Mouse (Mus musculus): ENCODE measurements around the gene Auts2. TPM values are rescaled to one million over a fixed set of nuclear protein-coding genes. Genes with fewer than 3 reads are reported as not detected.

Gene Auts2
- polyA plus RNA-seq, 1 experiment from 2014 or later = 19.0 TPM

GRCm38 (mm10) chr5:131496517-131497216, 1046.5 kb downstream of the Auts2 start:
- WGBS = 91% methylated on average over 9 of the region's 10 CpGs
- peak; percentile 63 for ATAC-seq
- Histone ChIP-seq H3K4me1 (replicated peaks) (0 out of 2 replicates have a peak, but pooled peaks cover 3% of the 10 kb centered on the region), H3K4me3 (replicated peaks) (no peak overlapping the region), H3K9ac (no peak overlapping the region), H3K27ac (no peak overlapping the region), H3K9me3 (no peaks in the 10 kb centered on the region), H3K4me2 (replicated peaks) (no peak overlapping the region), H3K36me3 (no peaks in the 10 kb centered on the region), H3K27me3 (replicated peaks) (no peaks in the 10 kb centered on the region)

GRCm38 (mm10) chr5:131494564-131494963, 1048.6 kb downstream of the Auts2 start:
- Histone ChIP-seq H3K4me3 (replicated peaks) (no peak overlapping the region), H3K36me3 (no peaks in the 10 kb centered on the region), H3K4me1 (replicated peaks) (0 out of 2 replicates have a peak, but pooled peaks cover 3% of the 10 kb centered on the region), H3K9ac (no peak overlapping the region), H3K4me2 (replicated peaks) (no peak overlapping the region), H3K9me3 (no peaks in the 10 kb centered on the region), H3K27me3 (replicated peaks) (no peaks in the 10 kb centered on the region), H3K27ac (no peak overlapping the region)
- no peak for ATAC-seq
- 87% methylated on average over 5 of the region's 5 CpGs for WGBS

- H3K4me3 ChIP-seq (replicated peaks) = no peak overlapping the region
- WGBS = 81% methylated on average over 8 of the region's 8 CpGs
- ATAC-seq = no peak
Observed at GRCm38 (mm10) chr5:131492535-131492934, 1050.6 kb downstream of the Auts2 start.

GRCm38 (mm10) chr5:131491843-131492242, 1051.3 kb downstream of the Auts2 start:
- Histone ChIP-seq H3K4me2 (replicated peaks) (no peak overlapping the region), H3K4me1 (replicated peaks) (0 out of 2 replicates have a peak, but pooled peaks cover 3% of the 10 kb centered on the region), H3K36me3 (no peaks in the 10 kb centered on the region), H3K9me3 (no peaks in the 10 kb centered on the region), H3K27ac (no peak overlapping the region), H3K4me3 (replicated peaks) (no peak overlapping the region), H3K9ac (no peak overlapping the region), H3K27me3 (replicated peaks) (no peaks in the 10 kb centered on the region)
- ATAC-seq = 0 out of 2 replicates have a peak, but pooled peaks have one; percentile 11
- 54% methylated on average over 8 of the region's 8 CpGs for WGBS

More at GRCm38 (mm10) chr5:131492535-131492934, 1050.6 kb downstream of the Auts2 start:
- no peak overlapping the region for H3K27ac ChIP-seq
- no peaks in the 10 kb centered on the region for H3K9me3 ChIP-seq
- no peak overlapping the region for H3K9ac ChIP-seq
- H3K36me3 ChIP-seq = no peaks in the 10 kb centered on the region
- 0 out of 2 replicates have a peak, but pooled peaks cover 3% of the 10 kb centered on the region for H3K4me1 ChIP-seq (replicated peaks)
- H3K27me3 ChIP-seq (replicated peaks) = no peaks in the 10 kb centered on the region
- H3K4me2 ChIP-seq (replicated peaks) = no peak overlapping the region

GRCm38 (mm10) chr5:131490811-131491210, 1052.3 kb downstream of the Auts2 start:
- H3K9ac ChIP-seq = no peak overlapping the region
- H3K4me2 ChIP-seq (replicated peaks) = no peak overlapping the region
- no peak overlapping the region for H3K4me3 ChIP-seq (replicated peaks)
- H3K9me3 ChIP-seq = no peaks in the 10 kb centered on the region
- 0 out of 2 replicates have a peak, but pooled peaks cover 2% of the 10 kb centered on the region for H3K36me3 ChIP-seq
- WGBS = 78% methylated on average over 2 of the region's 2 CpGs
- no peaks in the 10 kb centered on the region for H3K27me3 ChIP-seq (replicated peaks)
- 0 out of 2 replicates have a peak, but pooled peaks cover 3% of the 10 kb centered on the region for H3K4me1 ChIP-seq (replicated peaks)
- H3K27ac ChIP-seq = no peak overlapping the region
- no peak for ATAC-seq

GRCm38 (mm10) chr5:131489846-131490245, 1053.3 kb downstream of the Auts2 start:
- WGBS = 92% methylated on average over 7 of the region's 7 CpGs
- no peak for ATAC-seq

GRCm38 (mm10) chr5:131486527-131486926, 1056.6 kb downstream of the Auts2 start:
- Histone ChIP-seq H3K4me1 (replicated peaks) (no peaks in the 10 kb centered on the region), H3K27ac (no peak overlapping the region), H3K4me2 (replicated peaks) (no peak overlapping the region), H3K9ac (no peak overlapping the region), H3K36me3 (0 out of 2 replicates have a peak, but pooled peaks cover 3% of the 10 kb centered on the region), H3K27me3 (replicated peaks) (no peaks in the 10 kb centered on the region), H3K9me3 (no peaks in the 10 kb centered on the region), H3K4me3 (replicated peaks) (no peak overlapping the region)
- ATAC-seq = peak; percentile 60
- WGBS = 72% methylated on average over 4 of the region's 4 CpGs

More at GRCm38 (mm10) chr5:131489846-131490245, 1053.3 kb downstream of the Auts2 start:
- H3K4me2 ChIP-seq (replicated peaks) = no peak overlapping the region
- H3K4me3 ChIP-seq (replicated peaks) = no peak overlapping the region
- 0 out of 2 replicates have a peak, but pooled peaks cover 3% of the 10 kb centered on the region for H3K36me3 ChIP-seq
- H3K9me3 ChIP-seq = no peaks in the 10 kb centered on the region
- H3K9ac ChIP-seq = no peak overlapping the region
- no peak overlapping the region for H3K27ac ChIP-seq
- H3K27me3 ChIP-seq (replicated peaks) = no peaks in the 10 kb centered on the region
- H3K4me1 ChIP-seq (replicated peaks) = 0 out of 2 replicates have a peak, but pooled peaks cover 3% of the 10 kb centered on the region

GRCm38 (mm10) chr5:131475278-131475677, 1067.9 kb downstream of the Auts2 start:
- no peak overlapping the region for H3K4me3 ChIP-seq (replicated peaks)
- no peaks in the 10 kb centered on the region for H3K27me3 ChIP-seq (replicated peaks)
- H3K36me3 ChIP-seq = peaks cover 34% of the 10 kb centered on the region
- no peak for ATAC-seq
- H3K27ac ChIP-seq = no peak overlapping the region
- no peak overlapping the region for H3K4me2 ChIP-seq (replicated peaks)
- H3K9me3 ChIP-seq = no peaks in the 10 kb centered on the region
- H3K4me1 ChIP-seq (replicated peaks) = no peaks in the 10 kb centered on the region
- no peak overlapping the region for H3K9ac ChIP-seq

- Histone ChIP-seq H3K27ac (no peak overlapping the region), H3K4me3 (replicated peaks) (no peak overlapping the region), H3K4me1 (replicated peaks) (no peaks in the 10 kb centered on the region), H3K27me3 (replicated peaks) (no peaks in the 10 kb centered on the region), H3K9me3 (no peaks in the 10 kb centered on the region), H3K9ac (no peak overlapping the region), H3K36me3 (peaks cover 29% of the 10 kb centered on the region), H3K4me2 (replicated peaks) (no peak overlapping the region)
- ATAC-seq = no peak
- whole genome bisulfite sequencing = 98% methylated on average over 4 of the region's 4 CpGs
Observed at GRCm38 (mm10) chr5:131468609-131469008, 1074.5 kb downstream of the Auts2 start.

- ATAC-seq = no peak
- H3K36me3 ChIP-seq = peaks cover 21% of the 10 kb centered on the region
Observed at GRCm38 (mm10) chr5:131466131-131466530, 1077.0 kb downstream of the Auts2 start.

GRCm38 (mm10) chr5:131463402-131463801, 1079.7 kb downstream of the Auts2 start:
- Histone ChIP-seq H3K27ac (no peak overlapping the region), H3K4me1 (replicated peaks) (no peaks in the 10 kb centered on the region), H3K9me3 (no peaks in the 10 kb centered on the region), H3K36me3 (peaks cover 30% of the 10 kb centered on the region), H3K9ac (no peak overlapping the region), H3K4me3 (replicated peaks) (no peak overlapping the region), H3K4me2 (replicated peaks) (no peak overlapping the region), H3K27me3 (replicated peaks) (no peaks in the 10 kb centered on the region)
- WGBS = 91% methylated on average over 6 of the region's 6 CpGs
- ATAC-seq = no peak

More at GRCm38 (mm10) chr5:131466131-131466530, 1077.0 kb downstream of the Auts2 start:
- no peaks in the 10 kb centered on the region for H3K27me3 ChIP-seq (replicated peaks)
- H3K4me1 ChIP-seq (replicated peaks) = no peaks in the 10 kb centered on the region
- H3K9me3 ChIP-seq = no peaks in the 10 kb centered on the region
- H3K27ac ChIP-seq = no peak overlapping the region
- no peak overlapping the region for H3K9ac ChIP-seq
- H3K4me3 ChIP-seq (replicated peaks) = no peak overlapping the region
- no peak overlapping the region for H3K4me2 ChIP-seq (replicated peaks)
- WGBS = 93% methylated on average over 9 of the region's 9 CpGs

GRCm38 (mm10) chr5:131459951-131460350, 1083.2 kb downstream of the Auts2 start:
- H3K36me3 ChIP-seq = peaks cover 19% of the 10 kb centered on the region
- WGBS = 92% methylated on average over 6 of the region's 6 CpGs
- H3K27me3 ChIP-seq (replicated peaks) = no peaks in the 10 kb centered on the region

GRCm38 (mm10) chr5:131459549-131459948, 1083.6 kb downstream of the Auts2 start:
- Histone ChIP-seq H3K9me3 (no peaks in the 10 kb centered on the region), H3K36me3 (peaks cover 21% of the 10 kb centered on the region)
- 72% methylated on average over 2 of the region's 2 CpGs for WGBS

More at GRCm38 (mm10) chr5:131459951-131460350, 1083.2 kb downstream of the Auts2 start:
- Histone ChIP-seq H3K4me3 (replicated peaks) (no peak overlapping the region), H3K9me3 (no peaks in the 10 kb centered on the region), H3K4me2 (replicated peaks) (no peak overlapping the region), H3K27ac (no peak overlapping the region), H3K9ac (no peak overlapping the region), H3K4me1 (replicated peaks) (no peaks in the 10 kb centered on the region)
- no peak for ATAC-seq

More at GRCm38 (mm10) chr5:131459549-131459948, 1083.6 kb downstream of the Auts2 start:
- ATAC-seq = no peak
- no peak overlapping the region for H3K9ac ChIP-seq
- H3K27me3 ChIP-seq (replicated peaks) = no peaks in the 10 kb centered on the region
- H3K4me3 ChIP-seq (replicated peaks) = no peak overlapping the region
- no peak overlapping the region for H3K27ac ChIP-seq
- H3K4me1 ChIP-seq (replicated peaks) = no peaks in the 10 kb centered on the region
- no peak overlapping the region for H3K4me2 ChIP-seq (replicated peaks)
